Mouse (Mus musculus) spleen, postnatal 14 days (tissue): ENCODE measurements around the gene Psg25.
"Not testable (repeated sequence)": the region's sequence is repeated elsewhere in the genome, so short reads cannot be mapped to it uniquely, and the experiment has no call there.

Experiments
- DNase-seq, 2 experiments: peaks; one replicate each; pipeline ENCODE4 v3.0.0; 2021 to 2022; ENCODE audit warnings: low spot score in 2 of 2

Psg25 gene

DNA sequence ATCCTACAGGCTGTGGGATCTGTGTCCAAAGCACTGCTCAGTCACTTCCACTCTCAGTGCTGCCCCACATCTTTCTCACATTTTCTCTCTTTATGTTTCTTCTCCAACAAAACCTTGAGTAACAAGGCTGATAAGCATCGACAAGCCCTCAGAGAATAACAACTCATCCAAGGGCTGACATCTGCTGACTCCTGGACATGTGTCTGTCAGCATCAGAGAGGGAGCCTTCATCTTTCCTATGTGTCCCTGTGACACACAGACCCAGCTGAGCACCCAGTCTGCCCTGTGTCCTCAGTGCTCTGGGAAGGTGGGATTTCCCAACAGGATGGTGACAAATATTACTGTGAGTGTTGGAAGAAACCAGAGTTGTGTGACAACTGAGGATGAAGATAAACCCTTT, at the start of gene Psg25:
Gene Psg25 (minus strand): TSS at position 101 of the 400 bp plus-strand sequence.
- no peak for DNase-seq

DNA sequence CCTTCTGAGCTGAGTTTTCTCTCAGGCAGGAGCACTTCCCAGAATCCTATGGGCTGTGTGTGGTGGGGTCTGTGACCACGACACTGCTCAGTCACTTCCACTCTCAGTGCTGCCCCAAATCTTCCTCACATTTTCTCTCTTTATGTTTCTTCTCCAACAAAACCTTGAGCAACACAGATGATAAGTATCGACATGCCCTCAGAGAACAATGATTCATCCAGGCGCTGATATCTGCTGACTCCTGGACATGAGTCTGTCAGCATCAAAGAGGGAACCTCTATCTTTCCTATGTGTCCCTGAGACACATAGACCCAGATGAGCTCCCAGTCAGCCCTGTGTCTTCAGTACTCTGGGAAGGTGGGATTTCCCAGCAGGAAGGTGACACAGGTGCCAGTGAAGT, 35.1 kb upstream of the Psg25 start, which contains the start of gene Psg27:
Gene Psg27 (minus strand): TSS at position 101 of the 400 bp plus-strand sequence.
- DNase-seq = no peak

DNA sequence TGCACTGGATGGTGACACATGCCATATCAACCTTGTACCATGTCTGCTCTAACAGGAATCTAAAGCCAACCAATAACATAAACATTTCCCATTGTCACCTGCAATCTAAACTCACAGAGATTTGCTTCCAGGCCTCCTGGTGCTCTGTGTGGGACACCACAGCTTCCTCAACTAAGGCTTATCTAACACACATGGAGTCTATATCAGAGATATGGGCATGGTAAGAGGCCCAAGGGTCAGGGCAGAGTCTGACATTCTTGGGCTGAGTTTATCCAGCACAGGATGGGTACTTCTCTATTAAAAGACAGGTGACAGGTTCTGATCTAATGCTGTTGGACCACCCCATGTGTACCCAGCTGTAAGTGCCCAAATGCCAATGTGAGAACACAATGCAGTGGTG, 27.8 kb upstream of the Psg25 start:
- DNase-seq = no peak

GRCm38 (mm10) chr7:18555751-18556150, 23.7 kb upstream of the Psg25 start:
- DNase-seq = not testable (repeated sequence)

GRCm38 (mm10) chr7:18533420-18533819, 1.4 kb upstream of the Psg25 start:
- no peak for DNase-seq

DNA sequence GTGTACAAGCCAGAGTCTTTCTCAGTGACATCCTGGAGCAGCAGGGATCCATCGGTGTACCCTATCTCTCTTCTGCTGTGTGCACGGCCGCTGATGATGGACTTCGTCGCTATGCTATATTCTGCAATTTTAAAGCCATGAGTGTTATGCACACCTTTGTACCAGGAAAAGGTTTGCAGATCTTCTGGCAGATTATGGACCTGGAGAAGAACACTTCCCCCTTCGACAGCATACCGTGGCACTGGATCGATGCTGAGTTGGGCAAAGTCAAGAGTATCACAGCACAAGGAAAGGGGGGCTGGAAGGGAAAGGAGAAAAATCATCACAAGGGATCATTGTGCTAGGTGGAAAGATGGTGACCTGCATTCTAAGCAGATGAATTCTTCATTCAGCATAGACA, 7.4 kb downstream of the Psg25 start:
- no peak for DNase-seq

GRCm38 (mm10) chr7:18512848-18513247, 19.2 kb downstream of the Psg25 start:
- DNase-seq = not testable (repeated sequence)

DNA sequence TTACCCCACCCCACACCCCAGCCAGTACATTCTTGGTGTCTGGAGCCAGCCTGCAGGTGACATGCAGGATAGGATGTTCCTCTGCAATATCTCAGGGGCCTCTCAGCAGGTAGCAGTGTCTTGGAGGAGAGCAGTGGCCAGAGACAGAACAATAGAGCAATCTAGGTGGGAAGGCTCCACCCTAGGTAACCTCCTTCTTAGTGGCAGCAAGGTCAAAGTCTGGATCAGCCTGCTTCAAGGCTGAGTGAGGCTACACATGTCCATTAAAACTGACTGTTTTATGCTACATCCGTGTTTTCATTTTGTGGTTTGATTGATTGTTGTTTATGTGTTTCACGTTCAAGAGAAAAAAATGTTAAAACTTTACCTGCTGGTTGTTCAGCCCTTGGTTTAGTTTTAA, 19.7 kb downstream of the Psg25 start:
- not testable (repeated sequence) for DNase-seq

DNA sequence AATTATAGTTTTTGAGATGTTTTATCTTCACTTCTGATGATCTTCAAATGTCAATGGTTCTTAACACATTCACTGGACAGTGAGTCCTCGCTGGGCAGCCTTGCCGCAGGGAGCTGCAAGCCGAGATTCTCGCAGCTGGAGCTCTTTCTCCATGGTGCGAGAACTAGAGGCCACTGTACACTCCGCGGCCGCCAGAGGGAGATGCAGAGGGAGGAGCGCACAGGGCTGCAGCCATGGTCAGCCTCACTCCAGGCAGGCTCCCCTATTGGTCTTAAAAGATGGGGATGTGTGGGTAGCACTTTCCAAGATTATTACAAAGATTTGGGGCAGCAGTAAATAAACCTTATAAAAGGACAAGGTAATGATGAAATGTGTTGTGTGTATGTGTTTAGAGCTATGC, 20.6 kb downstream of the Psg25 start:
- DNase-seq = no peak

DNA sequence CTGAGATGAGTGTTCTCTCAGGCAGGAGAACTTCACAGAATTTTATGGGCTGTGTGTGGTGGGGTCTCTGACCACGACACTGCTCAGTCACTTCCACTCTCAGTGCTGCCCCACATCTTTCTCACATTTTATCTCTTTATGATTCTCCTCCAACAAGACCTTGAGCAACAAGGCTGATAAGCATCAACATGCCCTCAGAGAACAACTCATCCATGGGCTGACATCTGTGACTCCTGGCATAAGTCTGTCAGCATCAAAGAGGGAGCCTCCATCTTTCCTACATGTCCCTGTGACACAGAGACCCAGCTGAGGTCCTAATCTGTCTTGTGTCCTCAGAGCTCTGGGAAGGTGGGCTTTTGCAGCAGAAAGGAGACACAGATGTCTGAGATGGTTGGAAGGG, 48.0 kb downstream of the Psg25 start, which contains the start of gene Psg26:
Gene Psg26 (minus strand): TSS at position 101 of the 400 bp plus-strand sequence.
- no peak for DNase-seq
